Mouse (Mus musculus): ENCODE measurements around the gene Ptpn1.

Ptpn1 gene

DNA sequence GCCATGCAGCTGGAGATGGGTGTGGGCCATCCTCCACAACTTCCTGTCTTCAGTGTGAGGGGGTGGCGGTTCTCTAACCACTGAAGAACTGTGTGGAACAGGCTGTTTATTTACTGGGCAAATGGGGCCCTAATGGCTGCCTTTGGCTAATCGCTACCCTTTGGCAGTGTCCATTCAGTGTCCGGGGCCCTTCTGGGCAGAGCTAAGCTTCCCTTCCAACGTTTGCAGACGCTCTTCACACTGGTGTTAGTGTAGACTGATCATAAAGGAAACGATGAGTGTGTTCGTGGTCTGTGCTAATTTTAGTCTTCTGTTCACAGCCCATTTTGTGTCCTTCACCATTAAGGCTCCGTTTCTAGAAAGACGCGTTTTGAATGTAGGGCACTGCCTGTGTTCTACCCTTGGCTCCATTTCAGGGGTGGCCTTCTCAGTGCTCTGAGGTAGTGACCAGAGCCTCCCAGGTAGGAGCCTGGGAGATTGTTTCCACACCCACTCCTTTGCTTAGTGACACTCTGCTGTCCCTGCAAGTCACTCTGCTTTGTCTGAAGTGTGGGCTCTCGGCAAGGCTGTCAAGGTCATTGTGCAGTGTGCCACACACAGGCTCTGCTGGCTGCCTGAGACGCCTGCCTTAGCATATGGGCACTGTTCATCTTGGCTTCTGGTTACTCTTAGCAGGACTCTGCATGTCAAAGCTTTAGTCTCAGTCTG, 11.2 kb downstream of the Ptpn1 start:
- in situ Hi-C loops (cut with MboI; ENCODE audit: low sequenced_read_pairs) = no loop called here

- in situ Hi-C loops (cut with MboI; ENCODE audit: low sequenced_read_pairs) = no loop called here
Measured at GRCm38 (mm10) chr2:167944193-167944592, 12.3 kb downstream of the Ptpn1 start.

DNA sequence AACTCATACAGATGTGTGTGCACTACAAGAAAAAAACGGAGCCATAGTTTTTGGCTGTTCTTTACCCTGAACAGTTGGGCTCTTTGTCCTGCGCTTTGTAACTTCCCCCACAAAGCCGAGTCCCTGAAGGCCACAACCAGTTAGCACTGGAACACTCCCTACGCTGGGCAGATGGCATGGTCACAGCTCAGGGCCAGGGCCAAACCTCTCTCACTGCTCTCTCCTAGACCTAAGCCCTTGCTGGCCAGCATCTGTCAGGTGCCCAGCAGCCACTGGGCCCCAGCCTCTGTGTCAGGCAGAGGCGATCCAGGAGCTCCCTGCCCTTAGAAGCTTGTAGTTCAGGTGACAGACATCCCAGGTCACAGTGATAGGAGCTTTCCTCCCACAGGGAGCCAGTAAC, 13.6 kb downstream of the Ptpn1 start:
- in situ Hi-C loops (cut with MboI; ENCODE audit: low sequenced_read_pairs) = no loop called here

- in situ Hi-C loops (cut with MboI; ENCODE audit: low sequenced_read_pairs) = no loop called here
Measured at GRCm38 (mm10) chr2:167947251-167947650, 15.4 kb downstream of the Ptpn1 start.

DNA sequence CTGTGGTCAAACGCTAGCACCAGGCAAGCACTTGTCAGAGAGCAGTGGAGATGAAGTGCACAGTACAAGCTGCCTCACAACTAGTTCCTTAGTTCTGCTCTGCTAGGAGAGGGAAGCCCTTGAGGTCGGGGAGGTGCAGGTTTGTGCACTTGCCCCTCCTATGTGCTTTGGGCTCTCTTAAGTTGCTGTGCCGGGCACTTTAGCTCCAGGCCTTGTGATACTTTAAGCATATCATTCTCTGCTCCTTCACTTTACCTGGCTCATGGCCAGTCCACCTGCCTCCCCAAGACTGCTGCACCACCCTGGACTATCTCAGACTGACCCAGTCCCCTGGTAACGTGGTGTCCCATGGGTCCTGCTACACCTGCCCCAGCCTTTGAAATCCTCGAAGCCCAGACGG, 16.2 kb downstream of the Ptpn1 start:
- in situ Hi-C loops (cut with MboI; ENCODE audit: low sequenced_read_pairs) = no loop called here

DNA sequence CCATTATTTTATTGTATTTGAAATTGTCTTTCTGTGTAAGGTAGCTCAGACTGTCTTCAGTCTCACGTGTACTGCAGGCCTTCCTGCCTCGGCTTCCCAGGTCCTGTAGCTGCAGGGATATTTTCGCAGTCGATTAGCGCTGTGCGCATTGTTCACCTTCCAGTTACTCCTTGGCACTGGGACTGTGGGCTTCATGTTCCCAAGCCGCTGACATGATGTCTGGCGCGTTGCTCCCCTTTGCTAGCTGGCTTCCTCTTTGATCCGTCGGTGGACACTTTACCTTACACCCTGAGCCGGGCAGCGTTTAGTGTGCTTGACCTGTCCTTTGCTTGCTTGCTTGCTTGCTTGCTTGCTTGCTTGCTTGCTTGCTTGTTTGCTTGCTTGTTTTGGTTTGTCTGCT, 16.7 kb downstream of the Ptpn1 start:
- in situ Hi-C loops (cut with MboI; ENCODE audit: low sequenced_read_pairs) = no loop called here

DNA sequence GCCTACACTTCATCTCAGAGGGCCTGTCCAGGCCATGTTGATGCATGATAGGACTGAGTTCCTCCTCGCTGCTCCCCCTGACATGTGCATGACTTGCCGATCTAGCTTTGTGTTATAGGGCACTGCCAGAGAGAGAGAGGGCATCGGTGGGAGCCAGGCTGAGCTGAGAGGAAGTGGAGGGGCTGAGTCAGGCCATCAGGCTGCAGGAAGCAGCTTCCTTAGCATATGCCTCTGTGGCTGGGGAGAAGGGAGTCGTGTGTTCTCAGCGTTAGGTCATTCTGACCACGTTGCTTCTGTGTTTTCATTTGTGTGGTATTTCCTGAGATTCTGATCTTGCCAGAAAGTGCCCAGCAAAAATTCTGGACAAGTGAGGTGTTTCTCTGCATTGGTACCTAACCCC, 17.4 kb downstream of the Ptpn1 start:
- in situ Hi-C loops (cut with MboI; ENCODE audit: low sequenced_read_pairs) = no loop called here

GRCm38 (mm10) chr2:167949808-167950207, 18.0 kb downstream of the Ptpn1 start:
- in situ Hi-C loops (cut with MboI; ENCODE audit: low sequenced_read_pairs) = no loop called here

GRCm38 (mm10) chr2:167950681-167951080, 18.8 kb downstream of the Ptpn1 start:
- in situ Hi-C loops (cut with MboI; ENCODE audit: low sequenced_read_pairs) = no loop called here

GRCm38 (mm10) chr2:167951301-167952211, 19.7 kb downstream of the Ptpn1 start:
- in situ Hi-C loops (cut with MboI; ENCODE audit: low sequenced_read_pairs) = no loop called here

DNA sequence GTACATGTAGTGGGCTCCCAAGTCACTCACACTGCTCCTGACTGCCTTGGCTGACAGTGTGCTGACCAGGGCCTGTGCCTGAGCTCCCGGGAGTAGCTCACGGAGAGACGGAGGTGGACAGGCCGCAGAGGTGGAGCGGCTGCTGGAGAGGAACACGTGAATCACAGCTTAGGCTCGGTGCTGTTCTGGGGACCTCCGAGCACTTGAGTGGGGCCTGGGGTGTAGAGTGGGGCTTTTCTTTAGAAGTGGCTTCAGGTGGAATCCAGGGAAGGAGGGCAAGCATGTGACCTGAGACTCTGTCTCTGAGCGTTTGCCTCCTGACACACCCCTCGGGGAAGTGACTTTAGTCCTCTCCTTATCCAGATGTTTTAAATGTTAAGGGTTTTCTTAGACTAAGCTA, 22.0 kb downstream of the Ptpn1 start:
- in situ Hi-C loops (cut with MboI; ENCODE audit: low sequenced_read_pairs) = no loop called here

DNA sequence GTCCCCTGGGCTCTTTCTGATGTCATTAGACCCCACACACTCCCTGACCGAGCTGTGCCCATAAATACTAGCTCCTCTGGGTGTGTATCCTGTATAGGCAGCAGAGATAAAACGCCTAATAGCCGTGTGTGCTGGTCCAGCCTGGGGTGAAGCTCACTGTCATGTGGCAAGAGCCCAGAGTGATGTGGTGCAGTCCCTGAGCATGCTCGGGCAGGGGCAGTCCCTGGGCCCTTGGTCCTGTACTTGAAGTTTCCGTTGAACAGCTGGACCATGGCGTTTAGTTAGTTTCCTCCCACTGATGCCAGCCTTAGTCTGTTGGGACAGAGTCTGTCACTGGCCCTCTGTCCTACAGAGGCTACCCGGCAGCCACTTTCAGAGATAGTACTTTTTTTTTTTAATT, 23.1 kb downstream of the Ptpn1 start:
- in situ Hi-C loops (cut with MboI; ENCODE audit: low sequenced_read_pairs) = no loop called here

DNA sequence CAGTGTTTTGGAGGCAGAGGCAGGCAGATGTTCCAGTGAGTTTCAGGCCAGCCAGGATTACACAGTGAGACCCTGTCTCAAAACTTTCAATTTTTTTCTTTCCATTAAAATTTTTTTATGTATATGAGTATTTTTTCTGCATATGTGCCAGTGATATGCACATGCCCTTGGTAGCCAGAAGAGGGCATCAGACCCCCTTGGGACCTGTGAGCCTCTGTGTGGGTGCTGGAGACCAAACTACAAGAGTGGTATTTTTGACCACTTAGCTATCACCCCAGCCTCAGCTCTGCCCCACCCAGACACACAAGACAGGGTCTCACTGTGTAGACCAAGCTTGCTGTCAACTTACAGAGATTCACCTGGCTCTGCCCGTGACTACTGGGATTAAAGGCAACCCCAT, 25.7 kb downstream of the Ptpn1 start:
- in situ Hi-C loops (cut with MboI; ENCODE audit: low sequenced_read_pairs) = no loop called here

- in situ Hi-C loops (cut with MboI; ENCODE audit: low sequenced_read_pairs) = no loop called here
Measured at GRCm38 (mm10) chr2:167958082-167958788, 26.4 kb downstream of the Ptpn1 start.

GRCm38 (mm10) chr2:167958843-167959242, 27.0 kb downstream of the Ptpn1 start:
- in situ Hi-C loops (cut with MboI; ENCODE audit: low sequenced_read_pairs) = no loop called here

- in situ Hi-C loops (cut with MboI; ENCODE audit: low sequenced_read_pairs) = no loop called here
Measured at GRCm38 (mm10) chr2:167959384-167959911, 27.6 kb downstream of the Ptpn1 start.

GRCm38 (mm10) chr2:167959996-167960395, 28.1 kb downstream of the Ptpn1 start:
- in situ Hi-C loops (cut with MboI; ENCODE audit: low sequenced_read_pairs) = no loop called here

GRCm38 (mm10) chr2:167960584-167960983, 28.7 kb downstream of the Ptpn1 start:
- in situ Hi-C loops (cut with MboI; ENCODE audit: low sequenced_read_pairs) = no loop called here

- in situ Hi-C loops (cut with MboI; ENCODE audit: low sequenced_read_pairs) = no loop called here
Measured at GRCm38 (mm10) chr2:167962347-167962746, 30.5 kb downstream of the Ptpn1 start.

GRCm38 (mm10) chr2:167963176-167963575, 31.3 kb downstream of the Ptpn1 start:
- in situ Hi-C loops (cut with MboI; ENCODE audit: low sequenced_read_pairs) = no loop called here

GRCm38 (mm10) chr2:167963778-167964300, 32.0 kb downstream of the Ptpn1 start:
- in situ Hi-C loops (cut with MboI; ENCODE audit: low sequenced_read_pairs) = no loop called here

Data from CH12F3 (cell line).